Mouse (Mus musculus) stomach, embryonic 16.5 days (tissue): ENCODE measurements at regions not wholly inside any gene's neighbourhood (a gene's known extent, or its start where the extent isn't known, plus 50 kb on each side); places are given as distances from the start of the nearest gene placed in this dataset.
"Not testable (repeated sequence)": the region's sequence is repeated elsewhere in the genome, so short reads cannot be mapped to it uniquely, and the experiment has no call there.

Experiments
- ATAC-seq: fragments of 200-750 bp; cut with Nextera tagmentation; 2 replicates; pipeline ENCODE4 v1.8.0; 2017; ENCODE audit warnings: moderate number of reproducible peaks, moderate TSS enrichment; ENCODE audit not compliant: insufficient read depth, low FRiP score
- H3K27ac ChIP-seq: fragments of 300-500 bp; sonication (generic); 2 replicates; pipeline ENCODE4 v1.5.1; 2014; ENCODE audit warnings: low read length
- H3K27me3 ChIP-seq: fragments of 300-500 bp; sonication (generic); 2 replicates; pipeline ENCODE4 v1.6.1; 2014; ENCODE audit warnings: low read length, control low read depth, mixed read lengths; ENCODE audit not compliant: control insufficient read depth, insufficient read depth
- H3K36me3 ChIP-seq: fragments of 300-500 bp; sonication (generic); 2 replicates; pipeline ENCODE4 v1.6.1; 2014; ENCODE audit warnings: low read length; ENCODE audit not compliant: control insufficient read depth, insufficient read depth
- H3K4me1 ChIP-seq: fragments of 300-500 bp; sonication (generic); 2 replicates; pipeline ENCODE4 v1.6.1; 2014; ENCODE audit warnings: low read length, control low read depth, mixed read lengths; ENCODE audit not compliant: control insufficient read depth, insufficient read depth
- H3K4me2 ChIP-seq: fragments of 300-500 bp; sonication (generic); 2 replicates; pipeline ENCODE4 v1.6.1; 2014; ENCODE audit warnings: low read depth, low read length, mixed read lengths
- H3K4me3 ChIP-seq: fragments of 300-500 bp; sonication (generic); replicated peaks from 2 replicates; pipeline ENCODE4 v1.5.1; 2014; ENCODE audit warnings: mild to moderate bottlenecking, low read length
- H3K9ac ChIP-seq: fragments of 300-500 bp; sonication (generic); 2 replicates; pipeline ENCODE4 v1.6.1; 2014; ENCODE audit warnings: low read length
- H3K9me3 ChIP-seq: fragments of 300-500 bp; sonication (generic); replicated peaks from 2 replicates; pipeline ENCODE4 v1.6.1; 2016; ENCODE audit warnings: low read length, control low read depth; ENCODE audit not compliant: control insufficient read depth
- WGBS: fragments of 180-500 bp; shearing (Covaris S2); extraction: QIAGEN DNeasy Blood & Tissue Kit; methylation state at CpG from one replicate; pipeline ENCODE4 v1.1.7; 2014; 5-methylcytosine and 5-hydroxymethylcytosine counted together

- H3K4me1 ChIP-seq, H3K9me3 ChIP-seq, H3K4me2 ChIP-seq, H3K9ac ChIP-seq, H3K27me3 ChIP-seq, ATAC-seq, H3K4me3 ChIP-seq, H3K36me3 ChIP-seq, H3K27ac ChIP-seq: not testable (repeated sequence)
- 97% methylated on average over 2 of the region's 3 CpGs for WGBS
Measured at GRCm38 (mm10) chr4:31354046-31354445, 609.9 kb upstream of the Map3k7 start.

- H3K36me3 ChIP-seq: no peaks in the 10 kb centered on the region
- H3K27ac ChIP-seq: no peak overlapping the region
- no peak overlapping the region for H3K4me2 ChIP-seq
- 0 out of 2 replicates have a peak, but pooled peaks cover 2% of the 10 kb centered on the region for H3K9me3 ChIP-seq
- H3K27me3 ChIP-seq: no peaks in the 10 kb centered on the region
- H3K4me1 ChIP-seq: no peaks in the 10 kb centered on the region
- WGBS: 81% methylated on average over 2 of the region's 2 CpGs
- no peak for ATAC-seq
- H3K9ac ChIP-seq: no peak overlapping the region
- H3K4me3 ChIP-seq: no peak overlapping the region
Measured at GRCm38 (mm10) chr4:31354953-31355352, 608.9 kb upstream of the Map3k7 start.

DNA sequence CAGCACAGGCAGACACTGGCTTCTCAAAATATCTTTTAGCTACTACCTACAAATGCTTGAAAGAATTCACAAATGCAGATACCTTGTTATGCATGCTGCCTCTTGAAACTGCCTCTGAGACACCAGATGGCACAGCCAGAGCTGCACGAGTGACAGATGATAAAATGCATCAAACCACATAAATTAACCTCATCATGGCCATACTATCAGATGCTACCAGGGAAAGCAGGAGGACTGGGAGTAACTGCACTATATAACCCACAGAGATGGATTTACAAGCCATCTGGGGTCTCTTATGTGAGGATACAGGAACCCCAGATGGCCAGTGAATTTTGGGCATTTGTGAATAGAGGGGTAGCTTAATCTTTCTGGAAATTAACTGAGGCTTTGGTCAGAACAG lies 597.7 kb upstream of the Map3k7 start:
- Histone ChIP-seq H3K9ac (no peak overlapping the region), H3K4me2 (no peak overlapping the region), H3K9me3 (no peaks in the 10 kb centered on the region), H3K27ac (no peak overlapping the region), H3K4me3 (no peak overlapping the region), H3K36me3 (no peaks in the 10 kb centered on the region), H3K4me1 (no peaks in the 10 kb centered on the region), H3K27me3 (no peaks in the 10 kb centered on the region)
- ATAC-seq: no peak
- WGBS: 44% methylated on average over 1 of the region's 1 CpGs

DNA sequence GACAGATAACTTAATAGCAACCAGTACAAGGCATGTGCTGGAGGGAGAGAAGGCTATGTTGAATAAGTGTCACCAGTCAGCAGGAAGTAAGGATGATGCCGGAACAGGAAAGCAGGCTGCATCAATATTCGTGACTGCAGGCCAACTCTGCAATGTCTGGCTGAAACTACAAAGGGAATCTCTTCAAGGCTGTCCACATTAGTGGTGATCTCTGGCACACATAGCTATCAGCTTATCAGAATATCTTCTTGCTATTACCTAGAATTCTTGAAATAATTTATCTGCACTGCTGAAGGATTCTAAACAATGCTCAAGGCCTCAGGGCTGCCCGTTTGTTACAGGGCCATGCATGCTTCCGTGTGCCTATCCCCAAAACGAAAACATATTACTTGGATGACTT lies 596.9 kb upstream of the Map3k7 start:
- 68% methylated on average over 5 of the region's 5 CpGs for WGBS

GRCm38 (mm10) chr4:31370062-31370461 lies 593.8 kb upstream of the Map3k7 start:
- no peak overlapping the region for H3K27ac ChIP-seq
- no peak overlapping the region for H3K9ac ChIP-seq
- H3K9me3 ChIP-seq: no peaks in the 10 kb centered on the region
- no peak overlapping the region for H3K4me3 ChIP-seq
- 50% methylated on average over 7 of the region's 7 CpGs for WGBS
- ATAC-seq: no peak
- no peaks in the 10 kb centered on the region for H3K4me1 ChIP-seq
- H3K4me2 ChIP-seq: no peak overlapping the region
- no peaks in the 10 kb centered on the region for H3K36me3 ChIP-seq
- H3K27me3 ChIP-seq: no peaks in the 10 kb centered on the region

More for the DNA sequence above, 596.9 kb upstream of the Map3k7 start:
- no peaks in the 10 kb centered on the region for H3K36me3 ChIP-seq
- H3K27ac ChIP-seq: no peak overlapping the region
- H3K4me3 ChIP-seq: no peak overlapping the region
- H3K4me1 ChIP-seq: no peaks in the 10 kb centered on the region
- H3K9ac ChIP-seq: no peak overlapping the region
- H3K27me3 ChIP-seq: no peaks in the 10 kb centered on the region
- H3K4me2 ChIP-seq: no peak overlapping the region
- no peak for ATAC-seq
- H3K9me3 ChIP-seq: no peaks in the 10 kb centered on the region

DNA sequence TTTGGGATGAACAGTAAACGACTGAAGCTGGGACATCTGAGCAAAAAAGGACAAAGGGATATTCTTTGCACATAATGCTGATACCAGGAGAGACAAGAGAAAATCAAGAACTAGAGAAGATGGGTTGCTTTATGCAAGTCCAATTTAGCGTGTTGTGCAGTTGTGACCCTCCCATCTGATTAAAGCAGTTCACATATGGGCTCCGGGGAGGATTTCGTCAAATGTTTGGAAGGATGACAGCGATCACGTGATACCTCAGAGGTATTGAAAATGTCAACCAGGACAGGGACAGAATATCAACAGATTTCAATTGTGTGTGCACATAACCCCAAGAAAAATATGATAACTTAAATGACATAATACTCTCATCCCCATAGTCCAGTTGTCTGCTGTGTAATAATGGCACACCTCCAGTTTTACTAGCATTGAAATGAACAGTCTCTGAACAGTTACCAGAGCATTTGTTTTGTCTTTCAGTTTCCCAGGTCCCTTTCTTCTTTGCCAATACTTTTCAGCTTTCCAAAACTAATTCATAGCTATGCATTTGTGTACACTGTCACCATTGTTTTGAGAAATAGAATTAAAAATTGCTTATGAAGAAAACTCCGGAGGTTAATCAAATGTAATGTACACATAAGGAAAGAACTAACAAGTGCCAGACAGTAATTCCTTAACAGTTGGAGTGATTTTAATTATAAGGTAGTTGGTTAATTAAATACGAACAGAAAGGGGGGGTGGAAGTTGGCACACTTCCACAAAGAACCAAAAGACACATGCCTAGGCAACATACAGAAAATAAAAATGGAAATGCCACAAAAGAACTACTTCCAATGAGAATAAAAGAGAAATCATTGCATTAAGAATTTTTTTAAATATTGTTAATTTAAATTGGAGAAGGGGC lies 582.6 kb upstream of the Map3k7 start:
- no peaks in the 10 kb centered on the region for H3K36me3 ChIP-seq
- H3K4me1 ChIP-seq: no peaks in the 10 kb centered on the region
- no peak overlapping the region for H3K4me2 ChIP-seq
- no peaks in the 10 kb centered on the region for H3K9me3 ChIP-seq
- ATAC-seq: no peak
- no peak overlapping the region for H3K27ac ChIP-seq
- H3K9ac ChIP-seq: no peak overlapping the region
- WGBS: 84% methylated on average over 8 of the region's 8 CpGs
- no peaks in the 10 kb centered on the region for H3K27me3 ChIP-seq
- H3K4me3 ChIP-seq: no peak overlapping the region

DNA sequence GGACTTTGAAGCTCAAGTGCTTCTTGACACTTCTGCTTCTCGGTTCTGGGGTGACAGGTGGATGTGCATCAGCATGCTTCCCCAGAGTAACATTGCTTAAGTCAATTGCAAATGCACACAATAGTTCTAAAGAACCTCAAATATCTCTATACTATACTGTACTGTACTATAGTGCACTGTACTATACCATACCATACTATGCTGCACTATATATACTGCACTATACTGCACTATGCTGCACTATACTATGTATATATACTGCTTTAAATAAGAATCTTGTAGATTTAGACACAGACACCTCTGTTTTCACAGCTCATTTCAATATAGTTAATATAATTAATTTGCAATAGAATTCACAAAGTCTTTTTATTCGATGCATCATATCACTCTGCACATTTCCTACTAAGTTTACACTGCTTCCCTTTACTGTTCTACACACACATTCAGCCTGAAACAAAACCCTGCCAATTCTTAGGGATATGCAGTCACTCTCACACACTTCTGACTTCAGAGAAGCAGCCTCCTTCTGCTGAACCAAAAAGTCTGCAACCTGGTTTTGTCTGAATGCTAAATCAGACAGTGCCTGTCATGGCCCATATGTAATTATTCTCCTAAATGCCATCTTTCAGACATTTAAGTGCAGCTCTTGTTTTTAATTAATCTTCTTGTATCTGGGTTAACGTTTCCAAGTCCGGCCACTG lies 570.8 kb upstream of the Map3k7 start:
- Histone ChIP-seq H3K27me3 (no peaks in the 10 kb centered on the region), H3K9ac (no peak overlapping the region), H3K27ac (no peak overlapping the region), H3K9me3 (no peaks in the 10 kb centered on the region), H3K4me3 (no peak overlapping the region), H3K36me3 (no peaks in the 10 kb centered on the region), H3K4me1 (no peaks in the 10 kb centered on the region), H3K4me2 (no peak overlapping the region)
- no peak for ATAC-seq
- 59% methylated on average over 4 of the region's 4 CpGs for WGBS

DNA sequence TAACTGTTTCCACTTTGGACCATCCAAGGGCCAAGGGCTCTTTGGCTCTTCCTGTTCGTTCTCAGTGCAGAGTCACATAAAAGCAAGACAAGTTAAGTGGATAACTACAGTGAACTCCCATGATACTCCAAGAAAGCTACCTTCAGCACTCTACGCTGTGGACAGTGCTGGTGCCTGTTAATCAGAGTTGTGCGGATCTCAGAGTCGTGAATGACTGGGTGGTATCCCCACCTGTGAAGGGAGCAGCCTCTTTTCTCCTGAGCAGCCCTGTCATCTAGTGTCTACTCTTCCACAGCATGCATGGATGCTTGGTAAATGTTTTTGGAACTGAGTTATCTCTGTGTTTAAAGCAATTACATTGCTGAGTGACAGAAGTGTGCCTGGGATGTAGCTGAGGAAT lies 568.4 kb upstream of the Map3k7 start:
- Histone ChIP-seq H3K4me3 (no peak overlapping the region), H3K9me3 (no peaks in the 10 kb centered on the region), H3K27ac (no peak overlapping the region), H3K4me1 (no peaks in the 10 kb centered on the region), H3K9ac (no peak overlapping the region), H3K27me3 (no peaks in the 10 kb centered on the region), H3K4me2 (no peak overlapping the region), H3K36me3 (no peaks in the 10 kb centered on the region)
- ATAC-seq: no peak
- 62% methylated on average over 4 of the region's 4 CpGs for WGBS

GRCm38 (mm10) chr4:31403976-31404375 lies 559.9 kb upstream of the Map3k7 start:
- peaks cover 7% of the 10 kb centered on the region; the same call in 1 of the 2 replicates for H3K4me1 ChIP-seq
- no peaks in the 10 kb centered on the region for H3K36me3 ChIP-seq
- no peak overlapping the region for H3K4me2 ChIP-seq
- no peaks in the 10 kb centered on the region for H3K27me3 ChIP-seq
- H3K9me3 ChIP-seq: no peaks in the 10 kb centered on the region
- WGBS: 65% methylated on average over 8 of the region's 8 CpGs
- no peak overlapping the region for H3K4me3 ChIP-seq
- H3K9ac ChIP-seq: no peak overlapping the region
- no peak for ATAC-seq
- H3K27ac ChIP-seq: no peak overlapping the region
